Mouse (Mus musculus) forebrain, postnatal 0 days (tissue): ENCODE data around the gene Cib1. TPM values are rescaled to one million over a fixed set of nuclear protein-coding genes. Genes with fewer than 3 reads are reported as not detected.

Experiments used
- ATAC-seq: fragments of 200-750 bp; cut with Nextera tagmentation; 2 replicates; pipeline ENCODE4 v1.8.0; 2017; ENCODE audit warnings: mild to moderate bottlenecking, moderate library complexity
- DNase-seq: peaks from one replicate; pipeline ENCODE4 v3.0.0-alpha.2; 2015
- H3K27ac ChIP-seq: fragments of 300-500 bp; sonication (generic); 2 replicates; pipeline ENCODE4 v1.5.1; 2014; ENCODE audit warnings: low read depth, mild to moderate bottlenecking, antibody characterized with exemption, low read length, moderate library complexity, mixed read lengths
- H3K27me3 ChIP-seq: fragments of 300-500 bp; sonication (generic); 2 replicates; pipeline ENCODE4 v1.6.1; 2014; ENCODE audit warnings: mild to moderate bottlenecking, low read length, mixed read lengths; ENCODE audit not compliant: insufficient read depth
- H3K36me3 ChIP-seq: fragments of 300-500 bp; sonication (generic); 2 replicates; pipeline ENCODE4 v1.6.1; 2014; ENCODE audit warnings: mild to moderate bottlenecking, moderate library complexity; ENCODE audit not compliant: insufficient read depth
- H3K4me1 ChIP-seq: fragments of 300-500 bp; sonication (generic); 2 replicates; pipeline ENCODE4 v1.6.1; 2014; ENCODE audit warnings: antibody characterized with exemption; ENCODE audit not compliant: insufficient read depth
- H3K4me2 ChIP-seq: fragments of 300-500 bp; sonication (generic); 2 replicates; pipeline ENCODE4 v1.6.1; 2014; ENCODE audit warnings: low read depth, mild to moderate bottlenecking, moderate library complexity
- H3K4me3 ChIP-seq: fragments of 300-500 bp; sonication (generic); 2 replicates; pipeline ENCODE4 v1.5.1; 2014; ENCODE audit warnings: low read depth, low read length, mixed read lengths
- H3K9ac ChIP-seq: fragments of 300-500 bp; sonication (generic); 2 replicates; pipeline ENCODE4 v1.6.1; 2014; ENCODE audit warnings: mild to moderate bottlenecking
- H3K9me3 ChIP-seq: fragments of 300-500 bp; sonication (generic); 2 replicates; pipeline ENCODE4 v1.6.1; 2016; ENCODE audit warnings: low read length
- CTCF ChIP-seq: sonication (generic); IDR thresholded peaks from 2 replicates; pipeline ENCODE4 v1.5.1; 2016; ENCODE audit warnings: antibody characterized with exemption, control low read depth, low read depth
- WGBS: fragments of 180-500 bp; shearing (Covaris S2); extraction: QIAGEN DNeasy Blood & Tissue Kit; methylation state at CpG from one replicate; pipeline ENCODE4 v1.1.7; 2014; 5-methylcytosine and 5-hydroxymethylcytosine counted together
- polyA plus RNA-seq: library from polyadenylated mRNA; unstranded; fragments of >200 nt; fragmentation: Nextera tagmentation; extraction: Ambion mirVana; gene quantifications from 2 replicates; pipeline ENCODE4 v1.2.1, GENCODE M21; 2015
- total RNA-seq: library from RNA; depleted of rRNA; stranded (reverse); fragments of >200 nt; gene quantifications from 2 replicates; pipeline ENCODE4 v1.2.3, GENCODE M21; 2014

The Cib1 gene
- total and polyA plus RNA-seq, 2 experiments from 2014 or later = 16.4 to 29.0 TPM

DNA sequence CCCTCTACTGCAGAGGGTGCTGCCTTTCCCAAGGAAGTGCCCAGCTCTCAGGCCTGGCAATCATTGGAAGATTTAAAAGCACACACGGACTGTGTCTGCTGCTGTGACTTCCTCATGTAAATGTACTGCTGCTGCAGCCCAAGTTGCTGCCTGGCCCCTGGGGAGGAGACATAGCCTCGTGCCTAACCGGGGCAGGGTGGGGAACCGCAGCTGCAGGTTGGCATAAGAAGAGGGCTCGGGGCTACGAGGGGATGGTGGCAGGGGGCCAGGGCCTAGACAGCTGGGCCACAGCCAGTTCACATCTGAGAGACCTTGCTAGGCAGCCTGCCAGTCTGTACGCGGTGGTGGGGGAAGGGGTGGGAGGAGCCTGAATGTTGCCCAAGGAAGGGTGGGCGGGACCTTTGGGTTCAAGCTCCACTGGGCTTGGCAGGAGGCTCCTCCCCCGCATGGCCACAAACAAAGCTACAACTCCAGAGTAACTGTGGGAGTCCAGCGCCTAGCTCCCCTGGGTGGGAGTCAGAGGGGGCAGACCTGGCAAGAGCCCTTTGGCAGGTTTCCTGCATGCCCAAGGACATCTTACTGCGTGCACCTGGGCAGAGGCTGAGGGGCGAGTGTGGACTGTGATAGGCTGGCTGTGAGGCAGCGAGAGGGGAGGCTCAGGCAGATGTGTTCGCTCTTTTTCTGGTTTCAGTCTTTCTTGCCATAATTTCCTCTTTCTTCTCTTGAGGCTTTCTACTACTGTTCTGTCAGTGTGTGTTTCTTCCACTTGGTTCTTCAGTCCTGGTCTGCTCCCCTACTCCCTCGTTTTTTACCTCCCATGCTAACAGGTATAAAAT, 40.2 kb downstream of the Cib1 start:
- ATAC-seq = peak; percentile 76
- 11% methylated on average over 15 of the region's 16 CpGs for WGBS
- no peak overlapping the region for H3K4me3 ChIP-seq

DNA sequence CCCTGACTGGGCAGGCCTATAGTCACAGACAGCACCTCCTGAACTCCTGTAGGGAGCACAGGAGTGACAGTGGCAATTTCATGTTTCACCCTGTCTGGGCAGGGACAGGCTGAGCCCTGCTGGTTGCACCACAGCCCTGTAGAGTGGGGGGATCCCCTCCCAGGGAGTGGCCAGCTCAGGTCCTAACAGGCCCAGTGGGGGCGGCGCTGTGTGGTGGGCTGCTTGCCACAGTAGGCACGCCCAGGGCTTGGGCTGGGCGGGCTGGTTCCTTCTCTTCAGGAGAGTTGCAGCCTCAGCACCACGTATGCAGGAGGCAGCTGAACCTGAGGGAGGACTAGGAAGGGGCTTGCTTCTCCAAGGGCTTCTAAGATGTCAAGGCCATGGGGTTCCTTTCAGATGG, 41.2 kb downstream of the Cib1 start:
- 27% methylated on average over 5 of the region's 5 CpGs for WGBS
- Histone ChIP-seq H3K9me3 (no peaks in the 10 kb centered on the region), H3K4me3 (no peak overlapping the region), H3K4me2 (no peak overlapping the region), H3K27me3 (no peaks in the 10 kb centered on the region), H3K36me3 (no peaks in the 10 kb centered on the region), H3K9ac (no peak overlapping the region), H3K4me1 (peaks cover 37% of the 10 kb centered on the region), H3K27ac (no peak overlapping the region)
- ATAC-seq = no peak
- no peak for DNase-seq
- no peak for TF ChIP-seq CTCF

More for the DNA sequence above, 40.2 kb downstream of the Cib1 start:
- H3K27ac ChIP-seq = peak overlapping the region; percentile 69
- peak overlapping the region; percentile 33 for H3K4me2 ChIP-seq
- H3K36me3 ChIP-seq = no peaks in the 10 kb centered on the region
- DNase-seq = peak; percentile 87
- no peak overlapping the region for H3K9ac ChIP-seq
- no peak for TF ChIP-seq CTCF
- no peaks in the 10 kb centered on the region for H3K27me3 ChIP-seq
- H3K9me3 ChIP-seq = no peaks in the 10 kb centered on the region
- peaks cover 35% of the 10 kb centered on the region for H3K4me1 ChIP-seq

DNA sequence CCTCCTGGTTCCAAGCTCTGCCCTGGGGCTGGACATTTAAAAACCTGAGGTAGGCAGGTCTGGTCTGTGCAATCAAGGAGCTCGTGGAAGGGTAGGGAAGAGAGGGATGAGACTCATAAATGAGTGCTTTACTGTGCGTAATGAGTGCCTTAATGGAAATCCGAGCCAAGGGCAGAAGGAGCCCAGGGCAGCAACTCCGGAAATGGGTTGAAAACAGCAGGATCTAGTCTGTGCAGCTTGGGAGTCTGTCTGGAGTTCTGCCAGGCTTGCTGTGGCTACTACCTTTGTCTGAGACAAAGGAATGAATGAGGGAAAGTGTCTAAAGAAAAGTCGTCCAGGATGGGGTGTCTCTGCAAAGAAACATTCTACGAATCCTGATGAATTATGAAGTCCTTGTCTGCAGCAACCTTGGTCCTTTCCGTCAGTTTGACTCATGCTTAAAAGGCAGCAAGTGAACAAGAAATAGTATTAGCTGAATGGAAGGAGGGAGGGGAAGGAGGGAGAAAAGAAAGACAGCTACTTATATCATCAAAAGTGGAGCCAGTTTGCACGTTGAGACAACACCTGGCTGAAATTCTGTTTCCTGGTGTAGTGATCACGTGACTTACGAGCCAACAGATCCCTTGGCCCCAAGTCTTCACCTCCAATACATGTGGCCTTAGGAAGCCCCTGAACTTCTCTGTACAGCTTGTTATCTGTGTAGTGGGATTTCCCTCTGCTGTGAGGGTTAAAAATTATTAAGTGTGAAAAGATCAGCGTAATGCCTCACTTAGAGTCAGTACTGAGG, 43.3 kb downstream of the Cib1 start:
- Histone ChIP-seq H3K27ac (no peak overlapping the region), H3K27me3 (no peaks in the 10 kb centered on the region), H3K4me2 (0 out of 2 replicates have a peak overlapping the region, but pooled peaks have one; percentile 4), H3K9me3 (no peaks in the 10 kb centered on the region), H3K9ac (no peak overlapping the region), H3K36me3 (no peaks in the 10 kb centered on the region), H3K4me1 (peaks cover 40% of the 10 kb centered on the region), H3K4me3 (no peak overlapping the region)
- no peak for DNase-seq
- no peak for TF ChIP-seq CTCF
- no peak for ATAC-seq
- WGBS = 27% methylated on average over 11 of the region's 11 CpGs

DNA sequence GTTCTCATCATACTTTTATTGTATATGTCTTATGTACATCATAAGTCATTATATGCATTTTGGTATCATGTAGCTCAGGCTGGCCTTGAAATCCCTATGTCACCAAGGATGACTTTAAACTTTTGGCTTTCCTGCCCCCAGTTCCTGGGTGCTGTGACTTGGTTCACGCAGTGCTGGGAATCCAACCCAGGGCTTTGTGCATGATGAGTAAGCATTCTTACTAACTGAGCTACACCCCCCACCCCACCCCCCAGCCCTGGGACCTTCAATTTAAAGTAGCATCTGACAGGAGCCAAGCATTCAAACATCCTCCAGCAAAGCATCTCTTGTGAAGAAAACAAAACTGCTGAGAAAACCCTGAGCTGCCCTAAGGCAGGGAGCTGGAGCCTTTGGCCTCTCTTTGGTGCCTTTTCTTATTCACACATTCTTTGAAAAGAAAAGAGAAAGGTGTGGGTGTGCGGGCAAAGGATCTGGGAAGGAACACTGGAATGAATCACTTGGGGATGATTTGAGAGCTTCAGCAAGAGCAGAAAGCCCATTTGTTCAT, 44.0 kb downstream of the Cib1 start:
- TF ChIP-seq CTCF = no peak
- WGBS = 36% methylated on average over 2 of the region's 2 CpGs
- Histone ChIP-seq H3K9ac (no peak overlapping the region), H3K27me3 (no peaks in the 10 kb centered on the region), H3K4me3 (no peak overlapping the region), H3K27ac (no peak overlapping the region), H3K4me1 (peaks cover 34% of the 10 kb centered on the region), H3K9me3 (no peaks in the 10 kb centered on the region), H3K36me3 (no peaks in the 10 kb centered on the region), H3K4me2 (0 out of 2 replicates have a peak overlapping the region, but pooled peaks have one; percentile 4)
- no peak for DNase-seq
- no peak for ATAC-seq

DNA sequence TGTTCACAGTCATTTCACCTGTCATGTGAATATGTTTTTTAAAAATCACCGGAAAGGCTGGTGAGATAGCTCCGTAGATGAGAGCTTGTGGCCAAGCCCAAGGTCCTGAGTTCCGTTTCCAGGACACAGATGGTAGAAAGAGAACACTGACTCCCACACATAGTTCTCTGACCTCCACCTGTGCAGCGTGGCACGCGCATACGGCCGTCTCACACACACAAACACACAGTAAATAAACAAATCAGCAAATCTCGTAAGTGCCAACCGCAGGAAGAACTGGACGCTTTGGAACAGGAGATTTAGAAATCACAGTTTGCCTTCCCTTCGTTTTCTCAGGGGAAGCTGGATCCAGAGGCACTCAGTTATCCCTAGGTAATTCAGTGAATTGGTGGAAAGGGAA, 45.1 kb downstream of the Cib1 start:
- ATAC-seq (no peak), DNase-seq (no peak)

DNA sequence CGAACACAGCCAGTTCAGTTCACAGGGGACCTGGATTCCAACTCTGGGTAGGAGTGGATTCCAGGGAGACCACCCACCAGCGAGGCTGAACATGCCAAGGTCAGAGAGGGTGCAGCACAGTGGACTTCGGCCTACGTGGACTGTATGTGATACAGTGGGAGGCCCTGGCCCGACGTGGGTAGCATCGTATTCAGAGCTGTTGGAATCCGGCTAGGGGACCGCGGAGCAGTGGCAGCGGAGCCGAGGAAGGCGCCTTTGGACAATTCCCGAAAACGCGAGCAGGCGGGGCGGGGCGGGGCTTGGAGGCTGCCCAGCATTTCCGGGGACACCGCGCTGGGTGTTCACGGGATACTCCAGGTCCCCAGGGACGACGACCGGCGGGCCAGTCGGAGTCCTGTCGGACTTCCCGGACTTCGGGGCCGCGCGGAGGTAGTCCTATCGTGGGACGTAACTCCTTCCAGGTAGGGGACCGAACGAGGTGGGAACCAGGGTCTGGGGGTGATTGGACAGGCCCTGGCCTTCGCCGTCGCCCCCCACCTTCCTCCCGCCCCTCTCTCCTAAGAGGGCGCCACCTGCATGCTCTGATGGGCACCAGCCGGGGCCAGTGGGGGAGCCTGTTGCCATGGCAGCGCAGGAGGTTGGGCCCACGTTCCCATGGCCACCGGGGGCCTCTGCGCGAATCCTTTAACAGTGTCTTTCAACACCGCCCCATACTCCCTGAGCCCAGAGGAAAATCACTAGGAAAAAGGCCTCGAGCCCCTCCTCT, 45.9 kb downstream of the Cib1 start, which contains the start of gene Sema4b:
Gene Sema4b, plus strand, starts transcription at position 311 of the 766 bp plus-strand sequence.
- Histone ChIP-seq H3K27me3 (no peaks in the 10 kb centered on the region), H3K36me3 (no peaks in the 10 kb centered on the region), H3K9me3 (no peaks in the 10 kb centered on the region), H3K4me2 (peak within 1 kb of the TSS; percentile 70), H3K27ac (peak within 1 kb of the TSS; percentile 77), H3K4me1 (peaks cover 23% of the 10 kb centered on the region), H3K9ac (peak within 1 kb of the TSS; percentile 85), H3K4me3 (peak within 1 kb of the TSS; percentile 50)
- TF ChIP-seq CTCF = peak; percentile 54
- under 1% methylated on average over 45 of the region's 51 CpGs for WGBS
- ATAC-seq = peak; percentile 98
- peak; percentile 96 for DNase-seq

More for the DNA sequence above, 45.1 kb downstream of the Cib1 start:
- peak overlapping the region; percentile 77 for H3K27ac ChIP-seq
- H3K4me2 ChIP-seq = peak overlapping the region; percentile 70
- H3K36me3 ChIP-seq = no peaks in the 10 kb centered on the region
- no peak for TF ChIP-seq CTCF
- H3K27me3 ChIP-seq = no peaks in the 10 kb centered on the region
- H3K4me1 ChIP-seq = peaks cover 26% of the 10 kb centered on the region
- H3K9me3 ChIP-seq = no peaks in the 10 kb centered on the region
- H3K4me3 ChIP-seq = peak overlapping the region; percentile 50
- peak overlapping the region; percentile 85 for H3K9ac ChIP-seq
- 19% methylated on average over 12 of the region's 12 CpGs for WGBS
